Mouse (Mus musculus): Measurements from ENCODE around the gene 1110059E24Rik. TPM values are rescaled to one million over a fixed set of nuclear protein-coding genes. Genes with fewer than 3 reads are reported as not detected.
"Not testable (repeated sequence)": the region's sequence is repeated elsewhere in the genome, so short reads cannot be mapped to it uniquely, and the experiment has no call there.

1110059E24Rik gene
- polyA plus RNA-seq, 1 experiment, result 0.86 TPM

- H3K4me1 ChIP-seq (ENCODE audit: control insufficient read depth, insufficient read depth, insufficient read length, low read length), result peaks cover 2% of the 10 kb centered on the region; the same call in 1 of the 2 replicates
- TF ChIP-seq CTCF (IDR thresholded peaks at IDR 0.05; ENCODE audit: extremely low read depth, insufficient read length, insufficient replicate concordance, low read depth, low read length), result no peak
- TF ChIP-seq POLR2A (IDR thresholded peaks at IDR 0.05; ENCODE audit: low read depth, low read length), result no peak
- no peak overlapping the region for H3K27ac ChIP-seq (ENCODE audit: insufficient read depth, low read depth, low read length)
- no peaks in the 10 kb centered on the region for H3K27me3 ChIP-seq (ENCODE audit: control insufficient read depth, insufficient read depth, low read length)
- H3K36me3 ChIP-seq (ENCODE audit: control insufficient read depth, insufficient read depth, low read length), result no peaks in the 10 kb centered on the region; the same call in 1 of the 2 replicates
- 33% methylated on average over 7 of the region's 7 CpGs for WGBS
- H3K4me3 ChIP-seq (ENCODE audit: low read depth, low read length), result no peak overlapping the region
These were observed 15.1 kb downstream of the 1110059E24Rik start for GRCm38 (mm10) chr19:21637672-21638071.

GRCm38 (mm10) chr19:21636907-21637306, 15.9 kb downstream of the 1110059E24Rik start:
- Histone ChIP-seq H3K4me1 (ENCODE audit: control insufficient read depth, insufficient read depth, insufficient read length, low read length) (peaks cover 2% of the 10 kb centered on the region; the same call in 1 of the 2 replicates), H3K4me3 (ENCODE audit: low read depth, low read length) (no peak overlapping the region), H3K27ac (ENCODE audit: insufficient read depth, low read depth, low read length) (no peak overlapping the region), H3K36me3 (ENCODE audit: control insufficient read depth, insufficient read depth, low read length) (no peaks in the 10 kb centered on the region; the same call in 1 of the 2 replicates), H3K27me3 (ENCODE audit: control insufficient read depth, insufficient read depth, low read length) (no peaks in the 10 kb centered on the region)
- 40% methylated on average over 3 of the region's 3 CpGs for WGBS
- no peak for TF ChIP-seq POLR2A (IDR thresholded peaks at IDR 0.05; ENCODE audit: low read depth, low read length)

GRCm38 (mm10) chr19:21635406-21635805, 17.4 kb downstream of the 1110059E24Rik start:
- peaks cover 2% of the 10 kb centered on the region; the same call in 1 of the 2 replicates for H3K4me1 ChIP-seq (ENCODE audit: control insufficient read depth, insufficient read depth, insufficient read length, low read length)
- H3K36me3 ChIP-seq (ENCODE audit: control insufficient read depth, insufficient read depth, low read length), result no peaks in the 10 kb centered on the region; the same call in 1 of the 2 replicates
- 80% methylated on average over 2 of the region's 2 CpGs for WGBS
- no peak overlapping the region for H3K4me3 ChIP-seq (ENCODE audit: low read depth, low read length)
- no peak overlapping the region for H3K27ac ChIP-seq (ENCODE audit: insufficient read depth, low read depth, low read length)
- no peak for TF ChIP-seq POLR2A (IDR thresholded peaks at IDR 0.05; ENCODE audit: low read depth, low read length)
- no peak for TF ChIP-seq CTCF (IDR thresholded peaks at IDR 0.05; ENCODE audit: extremely low read depth, insufficient read length, insufficient replicate concordance, low read depth, low read length)
- H3K27me3 ChIP-seq (ENCODE audit: control insufficient read depth, insufficient read depth, low read length), result no peaks in the 10 kb centered on the region

- no peak for TF ChIP-seq POLR2A (IDR thresholded peaks at IDR 0.05; ENCODE audit: low read depth, low read length)
- no peak for TF ChIP-seq CTCF (IDR thresholded peaks at IDR 0.05; ENCODE audit: extremely low read depth, insufficient read length, insufficient replicate concordance, low read depth, low read length)
These were observed 22.0 kb downstream of the 1110059E24Rik start for GRCm38 (mm10) chr19:21630656-21631331.

GRCm38 (mm10) chr19:21629501-21629900, 23.3 kb downstream of the 1110059E24Rik start:
- no peak for TF ChIP-seq CTCF (IDR thresholded peaks at IDR 0.05; ENCODE audit: extremely low read depth, insufficient read length, insufficient replicate concordance, low read depth, low read length)
- TF ChIP-seq POLR2A (IDR thresholded peaks at IDR 0.05; ENCODE audit: low read depth, low read length), result no peak
- no peaks in the 10 kb centered on the region for H3K27me3 ChIP-seq (ENCODE audit: control insufficient read depth, insufficient read depth, low read length)
- WGBS, result 65% methylated on average over 1 of the region's 1 CpGs
- no peak overlapping the region for H3K27ac ChIP-seq (ENCODE audit: insufficient read depth, low read depth, low read length)
- H3K4me1 ChIP-seq (ENCODE audit: control insufficient read depth, insufficient read depth, insufficient read length, low read length), result peaks cover 3% of the 10 kb centered on the region
- H3K4me3 ChIP-seq (ENCODE audit: low read depth, low read length), result no peak overlapping the region
- H3K36me3 ChIP-seq (ENCODE audit: control insufficient read depth, insufficient read depth, low read length), result no peaks in the 10 kb centered on the region

More at GRCm38 (mm10) chr19:21630656-21631331, 22.0 kb downstream of the 1110059E24Rik start:
- Histone ChIP-seq H3K27ac (ENCODE audit: insufficient read depth, low read depth, low read length) (peak overlapping the region; percentile 23; the same call in 1 of the 2 replicates), H3K27me3 (ENCODE audit: control insufficient read depth, insufficient read depth, low read length) (no peaks in the 10 kb centered on the region), H3K36me3 (ENCODE audit: control insufficient read depth, insufficient read depth, low read length) (no peaks in the 10 kb centered on the region), H3K4me1 (ENCODE audit: control insufficient read depth, insufficient read depth, insufficient read length, low read length) (peaks cover 2% of the 10 kb centered on the region), H3K4me3 (ENCODE audit: low read depth, low read length) (no peak overlapping the region)
- 26% methylated on average over 14 of the region's 14 CpGs for WGBS

GRCm38 (mm10) chr19:21629030-21629429, 23.7 kb downstream of the 1110059E24Rik start:
- TF ChIP-seq CTCF (IDR thresholded peaks at IDR 0.05; ENCODE audit: extremely low read depth, insufficient read length, insufficient replicate concordance, low read depth, low read length) (no peak), POLR2A (IDR thresholded peaks at IDR 0.05; ENCODE audit: low read depth, low read length) (no peak)
- no peaks in the 10 kb centered on the region for H3K36me3 ChIP-seq (ENCODE audit: control insufficient read depth, insufficient read depth, low read length)
- H3K4me3 ChIP-seq (ENCODE audit: low read depth, low read length), result no peak overlapping the region
- peaks cover 5% of the 10 kb centered on the region for H3K4me1 ChIP-seq (ENCODE audit: control insufficient read depth, insufficient read depth, insufficient read length, low read length)
- H3K27me3 ChIP-seq (ENCODE audit: control insufficient read depth, insufficient read depth, low read length), result no peaks in the 10 kb centered on the region
- WGBS, result 79% methylated on average over 1 of the region's 1 CpGs
- no peak overlapping the region for H3K27ac ChIP-seq (ENCODE audit: insufficient read depth, low read depth, low read length)

- H3K27me3 ChIP-seq (ENCODE audit: control insufficient read depth, insufficient read depth, low read length); H3K4me3 ChIP-seq (ENCODE audit: low read depth, low read length); H3K36me3 ChIP-seq (ENCODE audit: control insufficient read depth, insufficient read depth, low read length); H3K4me1 ChIP-seq (ENCODE audit: control insufficient read depth, insufficient read depth, insufficient read length, low read length); H3K27ac ChIP-seq (ENCODE audit: insufficient read depth, low read depth, low read length): not testable (repeated sequence)
- 30% methylated on average over 11 of the region's 11 CpGs for WGBS
These were observed 24.3 kb downstream of the 1110059E24Rik start for GRCm38 (mm10) chr19:21628440-21628839.

Data from small intestine, adult 2 months (tissue).